Mouse (Mus musculus) hindbrain, embryonic 16.5 days (tissue): Measurements from ENCODE around the gene Sox15. TPM values are rescaled to one million over a fixed set of nuclear protein-coding genes. Genes with fewer than 3 reads are reported as not detected.

Experiments used
- ATAC-seq: fragments of 200-750 bp; cut with Nextera tagmentation; 2 replicates; pipeline ENCODE4 v1.8.0; 2017; ENCODE audit warnings: moderate TSS enrichment, moderate library complexity
- H3K27ac ChIP-seq: fragments of 300-500 bp; sonication (generic); 2 replicates; pipeline ENCODE4 v1.5.1; 2014; ENCODE audit warnings: low read depth, mild to moderate bottlenecking, control low read depth, low read length, moderate library complexity
- H3K27me3 ChIP-seq: fragments of 300-500 bp; sonication (generic); replicated peaks from 2 replicates; pipeline ENCODE4 v1.6.1; 2014; ENCODE audit warnings: low read length; ENCODE audit not compliant: control insufficient read depth, insufficient read depth
- H3K36me3 ChIP-seq: fragments of 300-500 bp; sonication (generic); 2 replicates; pipeline ENCODE4 v1.6.1; 2014; ENCODE audit warnings: mild to moderate bottlenecking, low read length, moderate library complexity, mixed read lengths; ENCODE audit not compliant: control insufficient read depth, insufficient read depth
- H3K4me1 ChIP-seq: fragments of 300-500 bp; sonication (generic); 2 replicates; pipeline ENCODE4 v1.6.1; 2014; ENCODE audit warnings: low read depth, low read length; ENCODE audit not compliant: control insufficient read depth, insufficient read depth
- H3K4me2 ChIP-seq: fragments of 300-500 bp; sonication (generic); 2 replicates; pipeline ENCODE4 v1.6.1; 2014; ENCODE audit warnings: mild to moderate bottlenecking, low read length, control low read depth, moderate library complexity
- H3K4me3 ChIP-seq: fragments of 300-500 bp; sonication (generic); 2 replicates; pipeline ENCODE4 v1.5.1; 2014; ENCODE audit warnings: mild to moderate bottlenecking, low read length, control low read depth, moderate library complexity
- H3K9ac ChIP-seq: fragments of 300-500 bp; sonication (generic); 2 replicates; pipeline ENCODE4 v1.6.1; 2014; ENCODE audit warnings: low read depth, mild to moderate bottlenecking, control low read depth, low read length, moderate library complexity
- H3K9me3 ChIP-seq: fragments of 300-500 bp; sonication (generic); 2 replicates; pipeline ENCODE4 v1.6.1; 2014; ENCODE audit warnings: mild to moderate bottlenecking, low read length, moderate library complexity; ENCODE audit not compliant: control insufficient read depth
- WGBS: fragments of 180-500 bp; shearing (Covaris S2); extraction: QIAGEN DNeasy Blood & Tissue Kit; methylation state at CpG from one replicate; pipeline ENCODE4 v1.1.7; 2014; 5-methylcytosine and 5-hydroxymethylcytosine counted together
- polyA plus RNA-seq: library from polyadenylated mRNA; unstranded; fragments of >200 nt; fragmentation: Nextera tagmentation; extraction: Ambion mirVana; gene quantifications from 2 replicates; pipeline ENCODE4 v1.2.1, GENCODE M21; 2015

The Sox15 gene
- polyA plus RNA-seq, 1 experiment from 2014 or later: not detected

- Histone ChIP-seq H3K4me2 (no peak overlapping the region), H3K27me3 (no peaks in the 10 kb centered on the region), H3K36me3 (no peaks in the 10 kb centered on the region), H3K27ac (no peak overlapping the region), H3K9ac (no peak overlapping the region), H3K4me1 (peaks cover 15% of the 10 kb centered on the region), H3K4me3 (no peak overlapping the region), H3K9me3 (no peaks in the 10 kb centered on the region)
- 52% methylated on average over 1 of the region's 1 CpGs for WGBS
- ATAC-seq: no peak
These were observed 25.3 kb upstream of the Sox15 start for GRCm38 (mm10) chr11:69629802-69630201.

- peak within 1 kb of the TSS; percentile 84 for H3K4me2 ChIP-seq
- no peaks in the 10 kb centered on the region for H3K27me3 ChIP-seq
- no peaks in the 10 kb centered on the region for H3K9me3 ChIP-seq
- peak; percentile 99 for ATAC-seq
- peak within 1 kb of the TSS; percentile 86 for H3K9ac ChIP-seq
- H3K27ac ChIP-seq: peak within 1 kb of the TSS; percentile 90
- H3K4me1 ChIP-seq: peaks cover 25% of the 10 kb centered on the region
- H3K4me3 ChIP-seq: peak within 1 kb of the TSS; percentile 88
- 0% methylated on average over 34 of the region's 56 CpGs for WGBS
- H3K36me3 ChIP-seq: no peaks in the 10 kb centered on the region
These were observed 22.6 kb upstream of the Sox15 start, which contains the start of gene Fxr2 for GRCm38 (mm10) chr11:69632284-69633089. TSS of gene Fxr2 (plus strand) at chr11:69632990.

DNA sequence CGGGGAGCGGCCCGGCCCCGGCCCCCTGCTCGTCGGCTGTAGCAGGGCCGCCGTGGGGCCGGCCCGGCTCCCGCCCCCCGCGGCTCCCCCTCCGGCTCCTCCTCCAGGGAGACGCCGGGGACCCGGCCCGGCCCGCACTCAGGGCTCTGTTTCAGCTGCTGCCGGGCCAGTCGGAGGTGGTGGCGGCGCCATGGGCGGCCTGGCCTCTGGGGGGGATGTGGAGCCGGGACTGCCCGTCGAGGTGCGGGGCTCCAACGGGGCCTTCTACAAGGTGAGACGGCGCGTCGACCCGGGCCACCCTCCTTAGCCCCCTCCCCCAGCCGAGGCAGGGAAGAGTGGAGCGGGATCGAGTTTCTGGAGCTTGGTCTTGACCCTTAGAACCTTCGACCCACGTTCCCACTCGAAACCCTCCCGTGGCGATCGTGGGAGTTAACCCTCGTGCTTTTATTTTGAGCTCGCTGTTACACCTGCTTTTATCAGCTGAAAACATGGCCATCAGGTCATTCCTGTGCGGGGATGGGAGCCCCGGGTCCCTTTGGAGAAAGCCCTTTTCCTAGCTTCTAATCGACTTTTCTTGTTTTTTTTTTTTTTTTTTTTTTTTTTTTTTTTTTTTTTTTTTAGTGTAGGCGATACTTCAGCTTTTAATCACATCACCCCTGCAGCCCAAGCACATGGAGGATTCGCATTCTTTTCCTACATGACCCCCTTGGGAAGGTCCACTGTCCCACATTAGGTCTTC lies 21.8 kb upstream of the Sox15 start:
- Histone ChIP-seq H3K27me3 (no peaks in the 10 kb centered on the region), H3K36me3 (no peaks in the 10 kb centered on the region), H3K27ac (peak overlapping the region; percentile 90), H3K9ac (peak overlapping the region; percentile 86), H3K9me3 (no peaks in the 10 kb centered on the region), H3K4me1 (peaks cover 25% of the 10 kb centered on the region), H3K4me2 (peak overlapping the region; percentile 84), H3K4me3 (peak overlapping the region; percentile 88)
- under 1% methylated on average over 33 of the region's 50 CpGs for WGBS
- ATAC-seq: peak; percentile 32

GRCm38 (mm10) chr11:69635471-69635870 lies 19.6 kb upstream of the Sox15 start:
- Histone ChIP-seq H3K36me3 (peaks cover 5% of the 10 kb centered on the region), H3K9me3 (no peaks in the 10 kb centered on the region), H3K27me3 (no peaks in the 10 kb centered on the region), H3K4me1 (peaks cover 25% of the 10 kb centered on the region), H3K4me2 (peak overlapping the region; percentile 12), H3K4me3 (no peak overlapping the region; the same call in 1 of the 2 replicates), H3K9ac (no peak overlapping the region), H3K27ac (no peak overlapping the region)
- 86% methylated on average over 3 of the region's 3 CpGs for WGBS
- ATAC-seq: no peak

DNA sequence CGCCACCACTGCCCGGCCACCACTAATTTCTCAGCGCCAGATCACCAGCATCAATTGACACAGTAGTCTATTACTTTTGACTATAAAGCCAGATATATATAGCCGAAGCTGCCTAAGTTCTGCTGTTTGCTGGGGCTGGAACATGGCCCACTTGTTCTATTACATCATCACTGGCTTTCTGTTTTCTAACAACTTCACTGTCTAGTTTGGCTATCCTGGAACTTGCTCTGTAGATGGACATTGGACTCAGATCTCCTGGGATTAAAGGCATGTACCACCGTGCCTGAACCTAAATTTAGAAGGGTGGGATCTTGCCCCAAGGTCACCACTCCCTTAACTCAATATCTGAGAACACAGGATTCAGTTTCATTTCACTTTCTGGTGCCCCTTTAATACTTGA lies 9.3 kb upstream of the Sox15 start:
- Histone ChIP-seq H3K9me3 (no peaks in the 10 kb centered on the region), H3K4me2 (no peak overlapping the region), H3K27ac (no peak overlapping the region), H3K9ac (no peak overlapping the region), H3K4me3 (no peak overlapping the region), H3K36me3 (peaks cover 54% of the 10 kb centered on the region), H3K27me3 (no peaks in the 10 kb centered on the region), H3K4me1 (no peaks in the 10 kb centered on the region)
- ATAC-seq: no peak
- 94% methylated on average over 5 of the region's 5 CpGs for WGBS

DNA sequence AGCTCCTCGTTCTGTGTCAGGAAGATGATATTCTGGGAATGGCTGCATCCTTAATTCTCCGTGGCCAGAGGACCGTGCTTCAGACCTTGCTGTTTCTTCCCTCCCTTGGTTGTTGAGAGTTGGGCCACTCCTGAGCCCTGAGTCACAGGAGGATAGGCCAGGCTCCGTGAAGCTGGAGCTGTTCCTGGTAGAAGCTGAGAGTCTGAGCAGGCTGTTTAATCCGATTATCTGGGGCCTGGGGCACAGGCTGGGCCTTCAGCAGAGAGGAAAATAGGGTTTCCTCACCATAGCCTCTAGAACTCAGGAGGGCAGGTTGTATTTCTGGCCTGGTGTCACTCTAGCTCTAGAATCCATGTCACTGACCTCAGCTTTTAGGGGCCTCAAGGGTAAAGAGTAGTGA lies 1.7 kb upstream of the Sox15 start:
- H3K9ac ChIP-seq: no peak overlapping the region
- no peak overlapping the region for H3K4me3 ChIP-seq
- no peak overlapping the region for H3K27ac ChIP-seq
- H3K9me3 ChIP-seq: no peaks in the 10 kb centered on the region
- H3K4me1 ChIP-seq: peaks cover 4% of the 10 kb centered on the region
- no peak for ATAC-seq
- peaks cover 49% of the 10 kb centered on the region for H3K36me3 ChIP-seq
- H3K4me2 ChIP-seq: no peak overlapping the region
- H3K27me3 ChIP-seq: no peaks in the 10 kb centered on the region
- 73% methylated on average over 5 of the region's 5 CpGs for WGBS

DNA sequence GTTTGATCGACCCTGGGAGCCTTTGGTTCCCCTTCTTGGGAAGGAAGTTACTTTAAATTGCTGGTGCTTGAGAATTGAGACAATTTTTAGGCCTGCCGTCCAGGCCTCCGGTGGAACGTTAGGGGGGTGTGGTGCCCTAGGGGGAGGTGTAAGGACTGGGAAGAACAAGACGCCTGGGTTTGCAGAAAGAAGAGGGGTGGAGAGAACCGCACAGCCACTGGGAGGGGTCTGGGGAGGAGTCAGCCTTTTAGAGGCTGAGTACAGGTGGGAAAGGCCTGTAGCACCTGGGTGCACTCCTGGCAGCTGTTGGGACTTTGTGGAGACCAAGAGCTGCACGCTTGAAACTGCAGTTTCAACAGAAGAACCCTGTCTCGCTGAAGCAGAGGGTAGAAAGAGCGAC lies 354 bp upstream of the Sox15 start:
- no peak overlapping the region for H3K4me2 ChIP-seq
- H3K36me3 ChIP-seq: peaks cover 47% of the 10 kb centered on the region
- H3K4me1 ChIP-seq: peaks cover 4% of the 10 kb centered on the region
- no peak overlapping the region for H3K27ac ChIP-seq
- ATAC-seq: no peak
- H3K27me3 ChIP-seq: no peaks in the 10 kb centered on the region
- no peaks in the 10 kb centered on the region for H3K9me3 ChIP-seq
- 51% methylated on average over 9 of the region's 9 CpGs for WGBS
- no peak overlapping the region for H3K9ac ChIP-seq
- no peak overlapping the region for H3K4me3 ChIP-seq

DNA sequence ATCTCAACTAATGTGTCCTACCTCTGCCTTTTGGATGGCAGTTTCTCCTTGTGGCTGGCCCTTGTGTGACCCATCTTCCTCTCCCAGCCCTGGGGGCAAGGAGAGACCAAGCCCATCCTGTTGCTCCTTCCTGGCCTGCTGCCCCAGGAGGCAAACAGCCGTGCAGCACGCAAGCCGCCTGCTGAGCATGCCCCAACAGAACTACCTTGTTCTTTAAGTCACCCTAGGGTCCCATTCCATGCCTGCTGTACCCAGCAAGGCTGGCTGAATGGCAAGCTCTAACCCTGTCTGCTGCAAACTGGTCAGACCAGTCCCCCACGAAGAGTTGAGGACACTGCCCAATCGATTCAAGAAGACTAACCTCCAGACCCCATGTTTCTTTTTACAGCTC lies 946 bp downstream of the Sox15 start:
- WGBS: 79% methylated on average over 5 of the region's 5 CpGs
- Histone ChIP-seq H3K27ac (no peak overlapping the region), H3K9me3 (no peaks in the 10 kb centered on the region), H3K27me3 (no peaks in the 10 kb centered on the region), H3K4me1 (peaks cover 4% of the 10 kb centered on the region), H3K36me3 (peaks cover 38% of the 10 kb centered on the region), H3K4me3 (no peak overlapping the region), H3K4me2 (no peak overlapping the region), H3K9ac (no peak overlapping the region)
- no peak for ATAC-seq
